14 mouse cellular contexts compared by ENCODE assay signal in genomic region chr9:116221565-116221964, GRCm38 (mm10).
"Had no signal": no experiment of that assay in that cellular context is flagged by ENCODE, and none has a peak within 500 bp of the region (broad histone marks: within the 10 kb centered on the region; RNA-seq: fewer than 3 reads in every experiment).

No protein-coding gene starts in this region.

- DNase-seq: lung, adult 18-20 months; lung, postnatal 36 days; midbrain, embryonic 14.5 days; right cerebral cortex, adult 18-20 months; right cerebral cortex, postnatal 4 days; spleen, adult 18-20 months; thymus, postnatal 4 days had no signal

- H3K9me3 ChIP-seq: intestine, embryonic 15.5 days; midbrain, embryonic 10.5 days; neural tube, embryonic 15.5 days; stomach, embryonic 15.5 days had no signal

- ATAC-seq: intestine, embryonic 15.5 days had no signal

- H3K27ac ChIP-seq: intestine, embryonic 15.5 days; left cerebral cortex, adult 2 months; liver, embryonic 14.5 days; midbrain, embryonic 10.5 days; neural tube, embryonic 15.5 days had no signal

- H3K36me3 ChIP-seq: intestine, embryonic 15.5 days; midbrain, embryonic 10.5 days; neural tube, embryonic 15.5 days; stomach, embryonic 15.5 days had no signal

- H3K9ac ChIP-seq: intestine, embryonic 15.5 days; liver, embryonic 14.5 days; neural tube, embryonic 15.5 days; stomach, embryonic 15.5 days had no signal

- H3K4me2 ChIP-seq: intestine, embryonic 15.5 days; neural tube, embryonic 15.5 days; stomach, embryonic 15.5 days had no signal

- H3K4me3 ChIP-seq: intestine, embryonic 15.5 days; left cerebral cortex, adult 2 months; midbrain, embryonic 10.5 days; myocyte; neural tube, embryonic 15.5 days; stomach, embryonic 15.5 days had no signal

- H3K27me3 ChIP-seq: intestine, embryonic 15.5 days; neural tube, embryonic 15.5 days; stomach, embryonic 15.5 days had no signal
